Comparison of ENCODE assay signal across 1 mouse cellular context in genomic region chr15:78596504-78596903, GRCm38 (mm10).
A peak's percentile ranks its signal among the peaks of the same experiment; 100 is the strongest.
TF ChIP-seq lines count a peak whose summit lies in the region.

No protein-coding gene starts in this region.

TF ChIP-seq in CH12.LX, 34 proteins besides CTCF, POLR2A, EP300 and RAD21:
- no peak for TF ChIP-seq JUND (conservative IDR thresholded peaks at IDR 0.05; ENCODE audit: low read depth, low read length)
- TF ChIP-seq UBTF (IDR thresholded peaks at IDR 0.05; ENCODE audit: low read depth, low read length) = no peak
- TF ChIP-seq MYC (IDR thresholded peaks at IDR 0.05; ENCODE audit: low read depth, low read length) = 0 out of 2 replicates have a peak, but pooled peaks have one; percentile 24
- TF ChIP-seq USF2 (conservative IDR thresholded peaks at IDR 0.05; ENCODE audit: low read depth, low read length) = peak; percentile 29; the same call in 1 of the 2 replicates
- TF ChIP-seq CHD2 (IDR thresholded peaks at IDR 0.05; ENCODE audit: low read length) = peak; percentile 63
- peak; percentile 95 for TF ChIP-seq ZNF384 (IDR thresholded peaks at IDR 0.05; ENCODE audit: low read depth, low read length)
- no peak for TF ChIP-seq TBP (conservative IDR thresholded peaks at IDR 0.05; ENCODE audit: low read depth, low read length)
- no peak for TF ChIP-seq ETS1 (conservative IDR thresholded peaks at IDR 0.05; ENCODE audit: low read depth, low read length)
- TF ChIP-seq BHLHE40 (IDR thresholded peaks at IDR 0.05; ENCODE audit: low read depth, low read length) = peak; percentile 76
TF ChIP-seq in CH12.LX: peak in this region for 5.
